Mouse (Mus musculus) embryonic facial prominence, embryonic 11.5 days (tissue): Measurements from ENCODE around the gene Abcb4. TPM values are rescaled to one million over a fixed set of nuclear protein-coding genes. Genes with fewer than 3 reads are reported as not detected.
"Not testable (repeated sequence)": the region's sequence is repeated elsewhere in the genome, so short reads cannot be mapped to it uniquely, and the experiment has no call there.

ENCODE experiments used
- ATAC-seq: fragments of 200-750 bp; cut with Nextera tagmentation; replicated peaks from 2 replicates; pipeline ENCODE4 v1.8.0; 2017; ENCODE audit warnings: low read depth; ENCODE audit not compliant: insufficient number of reproducible peaks, low FRiP score, low TSS enrichment
- DNase-seq: peaks from one replicate; pipeline ENCODE4 v3.0.0-alpha.2; 2015; ENCODE audit warnings: low spot score
- H3K27ac ChIP-seq: fragments of 300-500 bp; sonication (generic); replicated peaks from 2 replicates; pipeline ENCODE4 v1.5.1; 2014; ENCODE audit warnings: mild to moderate bottlenecking, low read depth, low read length, control low read depth
- H3K27me3 ChIP-seq: fragments of 300-500 bp; sonication (generic); 2 replicates; pipeline ENCODE4 v1.6.1; 2014; ENCODE audit warnings: mild to moderate bottlenecking, low read length, moderate library complexity, mixed read lengths; ENCODE audit not compliant: control insufficient read depth, insufficient read depth
- H3K36me3 ChIP-seq: fragments of 300-500 bp; sonication (generic); replicated peaks from 2 replicates; pipeline ENCODE4 v1.6.1; 2014; ENCODE audit warnings: low read depth, mild to moderate bottlenecking, low read length, moderate library complexity, mixed read lengths; ENCODE audit not compliant: control insufficient read depth, insufficient read depth
- H3K4me1 ChIP-seq: fragments of 300-500 bp; sonication (generic); 2 replicates; pipeline ENCODE4 v1.6.1; 2014; ENCODE audit warnings: low read length, mixed read lengths; ENCODE audit not compliant: control insufficient read depth, insufficient read depth
- H3K4me2 ChIP-seq: fragments of 300-500 bp; sonication (generic); 2 replicates; pipeline ENCODE4 v1.6.1; 2014; ENCODE audit warnings: low read depth, mild to moderate bottlenecking, control low read depth, low read length, moderate library complexity
- H3K4me3 ChIP-seq: fragments of 300-500 bp; sonication (generic); 2 replicates; pipeline ENCODE4 v1.5.1; 2014; ENCODE audit warnings: low read depth, low read length, control low read depth
- H3K9ac ChIP-seq: fragments of 300-500 bp; sonication (generic); replicated peaks from 2 replicates; pipeline ENCODE4 v1.6.1; 2014; ENCODE audit warnings: mild to moderate bottlenecking, control low read depth, low read length
- H3K9me3 ChIP-seq: fragments of 300-500 bp; sonication (generic); replicated peaks from 2 replicates; pipeline ENCODE4 v1.6.1; 2016; ENCODE audit warnings: mild to moderate bottlenecking, low read length, inconsistent platforms, mixed read lengths; ENCODE audit not compliant: control insufficient read depth
- WGBS: fragments of 180-500 bp; shearing (Covaris S2); extraction: QIAGEN DNeasy Blood & Tissue Kit; methylation state at CpG from one replicate; pipeline ENCODE4 v1.1.7; 2014; 5-methylcytosine and 5-hydroxymethylcytosine counted together
- polyA plus RNA-seq: library from polyadenylated mRNA; unstranded; fragments of >200 nt; fragmentation: Nextera tagmentation; extraction: Ambion mirVana; gene quantifications from 2 replicates; pipeline ENCODE4 v1.2.1, GENCODE M21; 2014

Gene Abcb4
- polyA plus RNA-seq, 1 experiment from 2014 or later = 0.38 TPM

DNA sequence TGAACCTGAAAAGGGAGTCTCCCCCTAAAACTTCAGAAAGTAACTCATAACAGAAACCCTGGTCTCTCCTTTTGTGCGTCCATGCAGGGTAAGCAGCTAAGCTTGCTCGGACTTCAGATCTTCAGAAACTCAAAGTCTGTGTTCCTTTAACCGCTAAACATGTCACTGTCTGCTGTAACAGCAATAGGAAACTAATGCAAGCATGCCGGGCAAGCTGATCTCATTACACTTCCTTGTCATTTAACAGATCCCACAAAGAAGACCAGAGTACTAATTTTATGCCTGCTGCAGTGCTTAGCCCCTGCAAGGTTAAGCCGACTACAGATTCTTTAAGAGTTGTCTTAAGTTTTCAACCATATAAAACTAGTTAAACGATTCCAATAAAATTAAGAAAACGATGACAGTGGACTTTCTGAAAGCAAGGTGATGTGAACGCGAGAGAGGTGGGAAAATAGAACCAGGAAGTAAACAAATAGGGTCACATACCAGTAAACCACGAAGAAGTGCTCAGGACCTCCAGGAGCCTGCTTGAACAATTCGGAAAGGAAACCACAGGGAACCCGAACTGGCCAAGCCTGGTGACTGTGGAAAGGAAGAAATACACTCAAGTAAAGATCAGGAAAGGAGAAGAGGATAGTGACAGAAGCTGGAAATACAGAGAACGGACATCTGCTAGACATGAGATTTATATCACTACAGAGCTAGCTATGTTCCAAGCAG, 102.6 kb downstream of the Abcb4 start:
- Histone ChIP-seq H3K4me2 (peak overlapping the region; percentile 58), H3K9me3 (no peaks in the 10 kb centered on the region), H3K36me3 (no peaks in the 10 kb centered on the region), H3K4me3 (peak overlapping the region; percentile 74), H3K9ac (peak overlapping the region; percentile 83), H3K4me1 (no peaks in the 10 kb centered on the region), H3K27ac (peak overlapping the region; percentile 62; the same call in 1 of the 2 replicates), H3K27me3 (no peaks in the 10 kb centered on the region)
- 17% methylated on average over 13 of the region's 13 CpGs for WGBS
- ATAC-seq (no peak), DNase-seq (peak; percentile 13)

DNA sequence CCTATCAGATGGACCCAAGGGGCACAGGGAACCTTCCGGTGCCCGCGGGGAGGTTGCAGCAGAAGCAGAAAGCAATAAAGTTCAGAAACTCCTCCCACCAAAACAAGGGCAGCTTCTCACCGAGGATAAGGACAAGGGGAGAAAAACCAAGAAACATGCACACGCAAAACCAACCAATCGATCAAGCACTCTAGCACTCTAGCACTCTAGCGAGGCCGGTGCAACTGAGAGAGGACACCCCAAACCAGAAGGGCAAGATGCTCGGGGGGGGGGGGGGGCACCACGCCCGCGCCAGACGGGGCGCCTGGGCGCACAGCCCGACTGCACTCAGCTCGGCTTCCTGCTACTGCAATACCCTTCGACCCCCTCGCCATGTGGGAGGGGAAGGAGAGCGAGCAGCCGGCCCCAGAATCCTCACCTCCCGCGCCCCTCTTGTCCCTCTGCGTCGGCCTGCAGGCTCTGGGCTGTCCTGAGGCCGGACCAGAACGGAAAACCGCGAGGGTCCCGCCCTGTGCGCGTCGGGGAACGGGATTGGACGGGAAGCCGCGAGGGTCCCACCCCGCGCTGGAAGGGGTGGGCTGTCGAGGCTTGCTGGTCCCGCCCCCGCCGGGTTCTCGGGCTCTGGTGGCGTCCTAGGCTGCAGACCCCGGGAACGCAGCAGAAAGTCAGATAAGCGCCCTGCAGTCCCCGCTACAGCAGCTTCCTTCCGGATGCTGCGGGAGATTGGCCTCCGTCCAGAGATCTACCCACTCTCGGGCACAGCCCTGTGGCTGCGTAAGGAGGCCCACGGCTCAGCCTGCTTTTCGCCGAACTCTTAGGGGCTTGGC, 103.4 kb downstream of the Abcb4 start, which contains the start of gene Crot:
Gene Crot (minus strand): TSS at position 639 of the 827 bp plus-strand sequence.
- under 1% methylated on average over 57 of the region's 57 CpGs for WGBS
- H3K36me3 ChIP-seq = no peaks in the 10 kb centered on the region
- H3K9ac ChIP-seq = peak within 1 kb of the TSS; percentile 83
- ATAC-seq (peak; percentile 100), DNase-seq (peak; percentile 97)
- peak within 1 kb of the TSS; percentile 58 for H3K4me2 ChIP-seq
- no peaks in the 10 kb centered on the region for H3K27me3 ChIP-seq
- H3K4me3 ChIP-seq = peak within 1 kb of the TSS; percentile 74
- no peaks in the 10 kb centered on the region for H3K9me3 ChIP-seq
- no peaks in the 10 kb centered on the region for H3K4me1 ChIP-seq
- peak within 1 kb of the TSS; percentile 78 for H3K27ac ChIP-seq

DNA sequence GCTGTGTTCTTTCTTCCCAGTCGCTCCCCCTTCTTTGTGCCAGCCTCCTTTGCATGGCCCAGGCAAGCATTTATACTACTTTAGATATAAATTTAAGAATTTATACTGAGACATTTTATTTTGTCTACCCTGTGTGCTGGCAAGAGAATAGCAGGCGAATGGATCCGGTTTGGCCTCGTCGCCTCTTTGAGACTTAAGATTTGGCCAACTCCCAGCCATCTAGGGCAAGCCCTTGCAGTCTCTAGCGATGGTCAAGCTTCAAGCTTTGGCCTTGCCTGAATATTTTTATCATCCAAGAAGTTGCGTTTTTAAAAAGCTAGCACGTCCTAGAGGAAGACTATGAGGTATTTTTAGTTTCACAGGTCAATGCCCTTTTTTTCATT, 104.0 kb downstream of the Abcb4 start:
- peak overlapping the region; percentile 78 for H3K27ac ChIP-seq
- WGBS = 11% methylated on average over 8 of the region's 8 CpGs
- peak overlapping the region; percentile 74 for H3K4me3 ChIP-seq
- peak overlapping the region; percentile 28 for H3K4me2 ChIP-seq
- no peaks in the 10 kb centered on the region for H3K27me3 ChIP-seq
- ATAC-seq (peak; percentile 15; the same call in 1 of the 2 replicates), DNase-seq (no peak)
- H3K36me3 ChIP-seq = no peaks in the 10 kb centered on the region
- H3K9ac ChIP-seq = peak overlapping the region; percentile 83
- H3K9me3 ChIP-seq = no peaks in the 10 kb centered on the region
- H3K4me1 ChIP-seq = no peaks in the 10 kb centered on the region

DNA sequence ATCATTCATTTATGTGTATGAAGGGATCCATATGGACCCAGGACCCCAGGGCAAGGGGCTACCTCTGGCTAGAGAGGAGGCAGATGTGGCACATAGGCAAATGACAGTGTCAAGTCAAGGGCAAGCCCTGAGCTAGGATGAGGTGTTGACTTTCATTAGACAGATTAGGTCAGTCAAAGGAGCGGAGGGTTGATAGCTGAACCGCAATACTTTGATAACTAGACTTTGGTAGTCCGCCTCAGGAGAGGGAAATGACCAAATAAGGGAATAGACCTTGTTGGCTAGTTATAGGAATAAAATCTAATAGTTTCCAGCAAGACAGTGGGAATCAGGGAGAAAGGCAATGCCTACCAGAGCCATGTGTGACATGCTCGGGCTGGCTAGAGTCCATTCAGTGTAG, 105.6 kb downstream of the Abcb4 start:
- H3K4me3 ChIP-seq = no peak overlapping the region
- H3K36me3 ChIP-seq = no peaks in the 10 kb centered on the region
- ATAC-seq (no peak), DNase-seq (no peak)
- no peak overlapping the region for H3K4me2 ChIP-seq
- H3K27me3 ChIP-seq = no peaks in the 10 kb centered on the region
- H3K9ac ChIP-seq = no peak overlapping the region
- no peak overlapping the region for H3K27ac ChIP-seq
- WGBS = 77% methylated on average over 4 of the region's 4 CpGs
- H3K4me1 ChIP-seq = no peaks in the 10 kb centered on the region
- no peaks in the 10 kb centered on the region for H3K9me3 ChIP-seq

DNA sequence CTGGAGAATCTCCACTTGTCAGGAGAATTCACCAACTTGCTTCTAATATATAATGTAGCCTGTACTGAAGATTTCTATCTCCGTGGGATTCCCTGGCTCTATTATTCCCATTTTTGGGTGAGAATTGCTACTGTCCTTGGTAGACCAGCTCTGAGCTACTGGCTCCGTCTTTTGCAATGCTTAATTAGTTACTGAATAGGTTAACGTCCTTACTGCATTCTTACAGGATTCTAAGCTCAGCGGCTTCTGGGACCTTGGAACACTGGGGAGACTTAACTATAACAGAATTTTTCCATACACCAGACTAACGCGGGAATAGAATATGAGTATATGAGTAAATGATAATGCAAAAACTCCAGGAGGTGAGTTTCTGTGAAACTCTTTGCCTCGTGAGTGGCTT, 106.5 kb downstream of the Abcb4 start:
- H3K36me3 ChIP-seq, H3K9ac ChIP-seq, H3K4me2 ChIP-seq, H3K27me3 ChIP-seq, H3K4me1 ChIP-seq, H3K4me3 ChIP-seq, DNase-seq, H3K27ac ChIP-seq, H3K9me3 ChIP-seq, ATAC-seq: not testable (repeated sequence)
- WGBS = 38% methylated on average over 7 of the region's 7 CpGs

DNA sequence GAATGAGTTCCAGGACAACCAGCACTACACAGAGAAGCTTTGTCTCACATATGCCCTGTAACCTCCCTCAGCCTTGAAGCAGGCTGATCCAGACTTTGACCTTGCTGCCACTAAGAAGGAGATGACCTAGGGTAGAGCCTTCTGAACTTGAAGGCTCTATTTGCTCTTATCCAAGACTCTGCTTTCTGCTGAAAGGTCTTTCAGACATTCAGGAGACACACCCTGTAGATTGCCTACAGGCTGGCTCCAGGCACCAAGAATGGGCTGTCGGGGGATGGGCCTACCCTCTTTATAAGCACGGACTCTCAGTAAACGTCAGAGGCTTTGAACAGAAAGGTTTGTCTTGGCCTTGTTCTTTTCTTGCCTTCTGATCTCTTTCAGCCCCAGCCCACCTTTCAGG, 113.1 kb downstream of the Abcb4 start:
- 53% methylated on average over 3 of the region's 3 CpGs for WGBS
- not testable (repeated sequence) for H3K36me3 ChIP-seq, H3K27me3 ChIP-seq, H3K4me2 ChIP-seq, H3K9ac ChIP-seq, H3K4me1 ChIP-seq, H3K27ac ChIP-seq, H3K9me3 ChIP-seq, ATAC-seq, DNase-seq, H3K4me3 ChIP-seq

Other genes starting within 250 kb of the Abcb4 start
- gene Abcb1a, start 233.6 kb upstream of the Abcb4 start, polyA plus RNA-seq = 0.26 and 0.41 TPM in 2 replicates
- gene Abcb1b, start 95.6 kb upstream of the Abcb4 start, polyA plus RNA-seq = 0.74 and 0.77 TPM in 2 replicates
- gene Crot, start 103.6 kb downstream of the Abcb4 start, polyA plus RNA-seq = 50.1 and 51.8 TPM in 2 replicates
- 17.1 and 17.3 TPM in 2 replicates for gene Tmem243, start 207.0 kb downstream of the Abcb4 start, polyA plus RNA-seq